Mouse (Mus musculus) heart, adult 2 months (tissue): ENCODE results near the gene Rab8b.

Source experiments
- CTCF ChIP-seq: fragments of 200-600 bp; IDR thresholded peaks from 2 replicates; pipeline ENCODE4 v1.8.1; 2022; ENCODE audit warnings: antibody characterized with exemption, mild to moderate bottlenecking, moderate library complexity
- EP300 ChIP-seq: fragments of 200-500 bp; IDR thresholded peaks from 2 replicates; pipeline ENCODE4 v1.6.1; 2011; ENCODE audit warnings: low read depth, low read length, control low read depth; ENCODE audit not compliant: insufficient read depth
- POLR2A ChIP-seq: fragments of 200-500 bp; IDR thresholded peaks from 2 replicates; pipeline ENCODE4 v1.6.1; 2011; ENCODE audit warnings: mild to moderate bottlenecking, low read depth, low read length, control low read depth; ENCODE audit not compliant: insufficient read depth

DNA sequence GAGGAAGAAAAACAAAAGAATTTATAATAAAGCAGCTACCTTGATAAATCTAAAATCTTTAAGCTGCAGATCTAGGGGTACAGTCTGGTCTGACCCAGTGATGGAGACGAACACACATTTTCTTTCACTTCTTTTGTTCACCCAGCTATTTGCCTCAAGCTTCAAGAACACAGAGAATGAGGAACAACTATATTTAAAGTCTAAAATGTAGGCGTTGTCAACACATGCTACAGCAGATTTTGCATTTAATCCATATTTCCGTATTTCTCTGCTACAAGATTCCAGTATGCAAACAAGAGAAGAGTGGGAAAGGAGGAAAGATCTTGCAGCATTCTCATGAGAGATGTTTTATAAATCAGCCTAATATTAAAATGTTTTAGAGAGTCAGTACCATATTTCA is 40.6 kb downstream of the Rab8b start:
- TF ChIP-seq CTCF (no peak), EP300 (no peak), POLR2A (no peak)
